Mouse (Mus musculus) fibroblast of lung, adult 2 months (primary cell): ENCODE measurements around the gene Rora.

ENCODE experiments used
- DNase-seq: peaks from one replicate; pipeline ENCODE4 v3.0.0-alpha.2; 2011; ENCODE audit warnings: low read depth

The Rora gene

GRCm38 (mm10) chr9:69357834-69358233 lies 704.2 kb downstream of the Rora start:
- DNase-seq = no peak

GRCm38 (mm10) chr9:69358797-69359196 lies 705.2 kb downstream of the Rora start:
- no peak for DNase-seq

DNA sequence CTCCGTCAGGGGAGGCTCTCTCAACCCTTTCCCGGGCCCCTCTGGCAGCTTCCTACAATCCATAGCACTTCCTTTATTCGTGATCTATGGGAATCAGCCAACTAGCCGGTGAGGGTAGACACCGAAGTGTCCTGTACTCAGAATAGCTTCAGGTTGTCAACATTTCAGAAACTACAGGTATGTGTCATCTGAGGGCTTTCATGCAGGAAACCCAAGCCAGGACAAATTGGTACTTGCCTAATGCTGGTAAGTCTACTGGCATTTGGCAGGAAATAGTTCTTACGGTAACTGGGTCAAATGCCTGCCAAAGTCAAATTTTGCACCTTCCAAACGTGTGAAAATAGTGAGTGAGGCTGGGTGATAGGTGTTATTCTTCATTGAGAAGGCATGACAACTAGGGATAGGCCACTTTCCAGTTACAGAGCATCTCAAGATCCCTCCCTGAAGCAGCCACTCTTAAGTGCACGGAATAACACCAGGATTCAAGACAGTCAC lies 708.4 kb downstream of the Rora start:
- DNase-seq = no peak

DNA sequence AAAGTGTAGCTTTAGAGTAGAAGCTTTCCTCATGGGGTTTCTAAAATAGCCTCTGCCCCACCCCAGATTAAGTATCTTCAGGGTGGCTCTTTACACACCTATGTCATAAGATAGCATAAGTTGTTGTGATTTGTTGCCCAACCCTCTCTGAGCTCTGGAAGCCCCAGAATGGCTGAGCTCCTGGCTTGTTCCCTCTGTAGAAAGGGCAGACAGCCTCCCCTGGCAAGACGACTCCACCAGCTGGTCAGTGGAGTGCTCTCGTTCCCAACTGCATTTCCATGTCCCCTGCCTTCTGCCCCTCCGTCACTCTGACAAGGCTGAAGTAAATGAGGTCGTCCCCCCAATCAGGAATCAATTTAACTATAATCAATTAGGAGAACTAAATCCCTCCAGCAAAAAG lies 709.2 kb downstream of the Rora start:
- no peak for DNase-seq

- no peak for DNase-seq
Observed at GRCm38 (mm10) chr9:69364117-69364516, 710.5 kb downstream of the Rora start.

- DNase-seq = no peak
Observed at GRCm38 (mm10) chr9:69367055-69367454, 713.5 kb downstream of the Rora start.

DNA sequence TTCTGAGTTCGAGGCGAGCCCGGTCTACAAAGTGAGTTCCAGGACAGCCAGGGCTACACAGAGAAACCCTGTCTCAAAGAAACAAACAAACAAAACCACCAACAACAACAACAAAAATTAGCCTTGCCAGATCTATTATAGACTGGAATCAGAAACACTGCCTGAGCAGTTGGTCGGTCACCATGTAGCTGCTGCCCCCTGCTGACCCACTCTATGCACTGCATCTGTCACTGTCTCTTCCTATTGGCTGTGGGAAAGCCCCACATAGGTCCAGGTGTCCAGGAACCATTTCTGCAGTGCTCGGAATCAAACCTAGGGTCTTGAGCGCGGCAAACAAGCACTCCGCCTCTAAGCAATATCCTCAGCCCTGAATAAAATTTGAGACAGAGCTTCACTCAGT lies 714.5 kb downstream of the Rora start:
- no peak for DNase-seq

- no peak for DNase-seq
Observed at GRCm38 (mm10) chr9:69371046-69371724, 717.6 kb downstream of the Rora start.

- no peak for DNase-seq
Observed at GRCm38 (mm10) chr9:69372871-69373270, 719.3 kb downstream of the Rora start.

DNA sequence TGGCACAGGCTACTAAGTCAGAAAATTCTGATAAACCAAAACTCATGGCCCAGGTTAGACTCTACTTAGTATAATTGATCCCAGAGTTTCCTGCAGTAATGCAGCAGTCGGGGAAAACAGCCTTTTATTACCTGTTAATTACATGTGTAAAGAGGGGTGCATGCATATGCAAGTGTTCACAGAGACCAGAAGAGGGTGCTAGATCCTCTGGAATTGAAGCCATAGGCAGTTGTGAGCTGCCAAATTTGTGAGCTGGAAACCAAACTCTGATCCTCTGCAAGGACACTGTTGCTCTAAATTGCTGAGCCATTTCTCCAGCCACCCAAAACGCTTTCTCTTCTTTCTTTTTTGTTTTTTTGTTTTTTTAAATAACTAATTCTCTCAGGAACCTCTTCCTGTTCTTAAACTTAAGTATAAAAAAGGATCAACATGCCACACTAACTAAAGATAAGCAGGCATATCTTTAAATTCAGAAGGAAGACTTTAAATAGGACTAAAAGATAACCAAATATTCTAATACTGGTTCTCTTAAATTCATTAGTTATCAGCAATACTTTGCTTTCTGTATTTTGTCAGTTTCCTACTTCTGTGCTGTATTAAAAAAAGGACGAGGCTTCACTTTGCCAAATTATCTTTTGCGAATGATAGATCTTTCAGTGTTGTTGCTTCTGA lies 723.5 kb downstream of the Rora start:
- DNase-seq = no peak

DNA sequence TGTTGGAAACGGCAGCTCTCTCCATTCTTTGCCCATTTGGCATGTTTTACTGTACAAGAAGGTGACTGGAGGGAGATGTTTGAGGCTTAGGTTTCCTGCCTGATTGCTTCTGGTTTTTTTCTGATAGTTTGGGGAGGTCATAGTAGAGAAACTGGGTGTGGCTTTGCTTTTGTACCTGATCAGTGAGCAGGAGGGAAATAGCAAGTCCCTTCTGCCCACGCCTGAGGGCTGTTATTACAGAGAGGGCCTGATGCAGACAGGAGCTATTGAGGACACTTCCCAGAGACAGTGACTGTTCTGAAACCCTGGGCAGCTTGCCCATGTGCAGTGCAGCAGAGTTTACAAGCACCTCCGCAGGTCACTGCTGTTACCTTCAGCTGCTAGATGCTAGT lies 724.1 kb downstream of the Rora start:
- no peak for DNase-seq

DNA sequence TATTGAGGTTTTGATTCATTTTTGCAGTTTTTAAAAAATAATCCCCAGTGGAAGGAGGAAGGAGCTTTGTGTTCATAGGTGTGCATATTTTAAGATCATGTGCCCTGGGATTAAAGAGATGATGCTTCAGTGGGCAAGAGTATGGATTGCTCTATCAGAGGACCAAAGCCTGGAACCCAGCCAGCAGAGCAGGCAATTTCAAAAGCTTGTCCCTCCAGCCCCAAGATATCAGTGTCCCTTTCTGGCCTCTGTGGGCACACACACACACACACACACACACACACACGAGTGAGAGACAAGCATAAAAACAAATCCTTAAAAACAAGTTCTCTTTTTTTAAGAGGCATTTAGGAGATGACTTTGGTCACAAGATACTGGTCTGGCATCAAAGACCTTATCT lies 727.0 kb downstream of the Rora start:
- no peak for DNase-seq

DNA sequence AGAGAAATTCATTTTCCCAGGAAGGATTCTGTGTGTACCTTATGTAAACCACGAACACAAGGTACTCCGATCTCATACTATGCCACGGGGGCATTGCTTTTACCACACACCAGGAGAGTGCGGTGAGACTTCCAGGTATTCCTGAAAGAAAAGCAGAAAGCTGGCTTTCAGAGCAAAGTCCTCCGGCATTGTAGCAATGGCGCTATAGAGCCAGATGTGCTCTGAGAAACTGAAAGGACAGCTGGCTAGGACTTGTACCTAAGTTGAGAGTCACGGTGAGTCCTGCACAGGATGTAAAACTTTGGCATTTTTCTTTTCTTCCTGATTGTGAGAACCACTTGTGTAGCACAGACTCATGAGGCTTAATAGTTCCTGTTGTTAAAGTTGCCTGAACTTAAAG lies 728.2 kb downstream of the Rora start:
- no peak for DNase-seq

GRCm38 (mm10) chr9:69384475-69384874 lies 730.9 kb downstream of the Rora start:
- no peak for DNase-seq

DNA sequence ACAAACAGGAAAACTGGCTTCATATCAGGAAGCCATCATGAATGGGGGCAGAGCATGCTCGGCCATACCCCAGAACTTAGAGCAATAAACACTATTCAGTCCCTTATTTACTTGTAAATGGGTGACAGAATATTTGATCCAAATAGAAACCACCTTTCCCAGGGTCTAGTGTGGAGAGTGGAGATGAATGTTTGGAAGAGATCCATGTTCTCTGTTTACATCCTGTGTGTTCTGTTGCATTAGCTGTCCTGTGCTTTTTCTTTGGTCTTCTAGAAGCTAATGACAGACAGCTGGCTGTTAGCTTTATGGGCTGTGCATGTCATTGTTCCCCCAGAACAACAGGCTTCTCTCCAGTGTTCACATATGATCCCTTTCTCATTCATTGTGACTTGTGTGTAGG lies 731.3 kb downstream of the Rora start:
- no peak for DNase-seq

- no peak for DNase-seq
Observed at GRCm38 (mm10) chr9:69387296-69387695, 733.7 kb downstream of the Rora start.

GRCm38 (mm10) chr9:69390631-69391030 lies 737.0 kb downstream of the Rora start:
- no peak for DNase-seq

DNA sequence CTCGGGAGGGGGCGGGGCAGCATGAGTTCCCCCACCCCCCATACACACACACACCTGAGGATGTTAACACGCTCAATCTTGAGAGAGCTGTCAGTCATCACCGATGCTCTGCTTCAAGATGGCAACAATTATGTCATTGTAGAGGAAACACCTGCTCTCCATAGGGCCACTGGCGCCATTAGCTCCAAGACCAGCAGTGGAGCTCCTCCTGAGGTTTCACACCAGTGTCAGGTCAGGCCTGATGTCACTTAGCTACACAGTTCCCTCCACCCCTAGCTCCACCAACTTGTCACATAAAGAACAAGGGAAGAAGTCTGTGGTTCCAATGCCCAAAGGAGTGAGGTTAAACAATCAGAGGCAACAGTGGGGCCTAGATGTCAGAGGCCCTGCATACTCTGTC lies 740.6 kb downstream of the Rora start:
- DNase-seq = no peak

DNA sequence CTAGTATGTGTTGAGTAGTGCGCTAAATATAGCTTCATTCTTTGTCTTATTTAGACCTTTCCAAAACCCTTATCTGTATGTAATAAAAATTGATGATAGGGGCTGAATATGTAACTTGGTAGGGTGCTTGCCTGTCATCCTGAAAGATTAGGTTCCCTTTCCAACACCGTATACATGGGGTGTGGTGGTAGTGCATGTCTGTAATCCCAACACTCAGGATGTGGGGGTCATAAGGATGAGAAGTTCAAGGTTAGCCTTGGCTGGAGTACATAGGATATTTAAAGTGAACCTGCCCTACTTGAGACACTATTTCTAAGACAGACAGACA lies 743.8 kb downstream of the Rora start:
- DNase-seq = no peak

GRCm38 (mm10) chr9:69397760-69398452 lies 744.3 kb downstream of the Rora start, which contains the start of gene Ice2:
TSS of gene Ice2 (plus strand) at chr9:69397906.
- peak; percentile 38 for DNase-seq

DNA sequence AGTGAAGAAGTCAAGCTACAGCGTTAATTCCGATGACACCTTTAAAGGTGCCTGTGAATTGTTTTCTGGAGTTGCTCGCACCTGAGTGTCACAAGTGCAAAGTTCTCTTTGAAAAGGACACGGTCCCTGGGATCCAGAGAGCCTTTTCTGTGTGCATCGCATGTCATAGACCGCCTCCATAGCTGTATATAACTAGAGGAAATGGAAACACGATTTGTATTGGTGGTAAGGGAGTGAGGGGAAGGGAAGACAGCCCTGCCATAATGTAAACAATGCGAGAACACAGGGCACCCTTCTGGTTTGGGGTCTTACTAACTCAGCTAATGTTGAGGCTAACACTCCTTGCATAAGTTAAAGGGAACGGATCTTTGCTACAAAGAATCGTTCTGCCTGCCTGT lies 744.9 kb downstream of the Rora start:
- DNase-seq = no peak

GRCm38 (mm10) chr9:69404671-69405070 lies 751.1 kb downstream of the Rora start:
- DNase-seq = no peak

- DNase-seq = no peak
Observed at GRCm38 (mm10) chr9:69419476-69419875, 765.9 kb downstream of the Rora start.
